Mouse (Mus musculus) bone marrow, adult 2 months (tissue): ENCODE data around the gene Arf5. TPM values are rescaled to one million over a fixed set of nuclear protein-coding genes. Genes with fewer than 3 reads are reported as not detected.

Experiments used
- H3K27ac ChIP-seq: fragments of 200-500 bp; 2 replicates; pipeline ENCODE4 v1.5.1; 2012; ENCODE audit warnings: low read depth, mild to moderate bottlenecking, control low read depth, inconsistent platforms, low read length; ENCODE audit not compliant: control insufficient read depth, poor library complexity, insufficient read depth
- H3K4me1 ChIP-seq: fragments of 200-500 bp; 2 replicates; pipeline ENCODE4 v1.6.1; 2011; ENCODE audit warnings: low read length; ENCODE audit not compliant: control insufficient read depth, insufficient read depth
- H3K4me3 ChIP-seq: fragments of 200-500 bp; replicated peaks from 2 replicates; pipeline ENCODE3; 2011; ENCODE audit warnings: mild to moderate bottlenecking, low read depth, low read length, control low read depth; ENCODE audit not compliant: control insufficient read depth
- CTCF ChIP-seq: fragments of 200-500 bp; IDR thresholded peaks from 2 replicates; pipeline ENCODE4 v1.5.1; 2011; ENCODE audit warnings: low read length, control low read depth; ENCODE audit not compliant: control insufficient read depth, insufficient read depth
- POLR2A ChIP-seq: fragments of 200-500 bp; IDR thresholded peaks from 2 replicates; pipeline ENCODE4 v1.6.1; 2011; ENCODE audit warnings: low read depth, mild to moderate bottlenecking, control low read depth, low read length, borderline replicate concordance; ENCODE audit not compliant: control insufficient read depth
- WGBS: fragments of 180-500 bp; shearing (Covaris S2); methylation state at CpG from one replicate; pipeline ENCODE4 v1.1.7; 2018; 5-methylcytosine and 5-hydroxymethylcytosine counted together
- polyA plus RNA-seq: library from polyadenylated mRNA; stranded (reverse); fragments of >200 nt; gene quantifications from 2 replicates; pipeline ENCODE4 v1.2.4, GENCODE M21; 2011; ENCODE audit warnings: low replicate concordance; ENCODE audit not compliant: missing spikeins, insufficient read depth, insufficient read length

Gene Arf5
- polyA plus RNA-seq, 1 experiment, result 529 TPM

DNA sequence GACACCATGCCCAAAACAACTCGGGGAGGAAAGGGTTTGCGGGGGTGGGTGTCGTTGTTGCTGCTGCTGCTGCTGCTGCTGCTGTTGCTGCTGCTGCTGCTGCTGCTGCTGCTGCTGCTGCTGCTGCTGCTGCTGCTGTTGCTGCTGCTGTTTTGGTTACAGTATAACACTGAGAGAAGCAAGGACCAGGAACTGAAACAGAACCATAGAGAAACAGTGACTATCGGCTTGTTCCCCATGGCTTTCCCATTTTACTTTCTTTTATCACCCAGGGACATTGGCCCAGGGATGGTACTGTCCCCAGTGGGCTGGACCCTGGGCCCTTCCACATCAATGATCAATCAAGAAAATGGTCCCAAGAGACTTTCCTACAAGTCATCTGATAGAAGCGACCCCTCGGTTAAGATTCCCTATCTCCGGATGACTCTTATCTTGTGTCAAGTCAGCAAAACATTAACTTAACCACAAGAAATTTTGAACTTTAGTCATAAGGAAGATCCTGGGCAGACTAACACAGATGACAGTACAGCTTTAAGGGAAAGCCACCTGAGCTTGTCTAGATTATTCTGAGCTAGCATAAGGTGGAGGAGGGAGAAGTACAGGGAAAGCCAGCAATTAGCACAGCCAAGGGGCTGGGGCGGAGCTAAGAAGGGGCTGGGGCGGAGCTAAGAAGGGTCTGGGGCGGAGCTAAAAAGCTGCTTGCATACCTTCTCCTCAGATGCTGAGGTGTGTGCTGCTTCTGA, 7.6 kb downstream of the Arf5 start:
- TF ChIP-seq POLR2A (no peak), CTCF (no peak)
- H3K4me3 ChIP-seq, result no peak overlapping the region
- 72% methylated on average over 10 of the region's 10 CpGs for WGBS
- no peaks in the 10 kb centered on the region for H3K4me1 ChIP-seq
- H3K27ac ChIP-seq, result no peak overlapping the region

DNA sequence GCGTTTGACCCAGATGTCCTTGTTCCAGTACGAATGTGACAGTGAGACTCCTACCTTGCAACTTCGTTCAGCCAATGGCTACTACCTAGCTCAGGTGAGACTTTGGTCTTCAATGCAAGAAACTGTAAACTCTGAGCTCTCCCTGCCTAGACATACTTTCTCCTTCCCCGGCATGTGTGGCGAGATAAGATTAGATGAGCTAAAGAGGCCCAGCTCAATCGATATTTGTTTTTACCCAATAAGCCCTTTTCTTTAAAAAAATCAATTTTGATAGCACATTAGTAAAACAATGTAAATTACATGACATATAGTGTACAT, 8.1 kb downstream of the Arf5 start:
- no peak for TF ChIP-seq CTCF
- no peak for TF ChIP-seq POLR2A
- whole genome bisulfite sequencing, result 81% methylated on average over 6 of the region's 6 CpGs
- Histone ChIP-seq H3K27ac (no peak overlapping the region), H3K4me1 (no peaks in the 10 kb centered on the region), H3K4me3 (no peak overlapping the region)

- Histone ChIP-seq H3K4me1 (no peaks in the 10 kb centered on the region), H3K4me3 (no peak overlapping the region), H3K27ac (no peak overlapping the region)
- TF ChIP-seq CTCF, result no peak
- TF ChIP-seq POLR2A, result no peak
- 79% methylated on average over 7 of the region's 7 CpGs for WGBS
Observed at GRCm38 (mm10) chr6:28447937-28448336, 24.6 kb downstream of the Arf5 start.

GRCm38 (mm10) chr6:28449253-28449652, 25.9 kb downstream of the Arf5 start, which contains the start of gene Pax4:
Pax4 (minus strand) TSS chr6:28449353.
- Histone ChIP-seq H3K27ac (no peak within 1 kb of the TSS), H3K4me3 (no peak within 1 kb of the TSS), H3K4me1 (no peaks in the 10 kb centered on the region)
- 86% methylated on average over 2 of the region's 2 CpGs for WGBS
- no peak for TF ChIP-seq CTCF

DNA sequence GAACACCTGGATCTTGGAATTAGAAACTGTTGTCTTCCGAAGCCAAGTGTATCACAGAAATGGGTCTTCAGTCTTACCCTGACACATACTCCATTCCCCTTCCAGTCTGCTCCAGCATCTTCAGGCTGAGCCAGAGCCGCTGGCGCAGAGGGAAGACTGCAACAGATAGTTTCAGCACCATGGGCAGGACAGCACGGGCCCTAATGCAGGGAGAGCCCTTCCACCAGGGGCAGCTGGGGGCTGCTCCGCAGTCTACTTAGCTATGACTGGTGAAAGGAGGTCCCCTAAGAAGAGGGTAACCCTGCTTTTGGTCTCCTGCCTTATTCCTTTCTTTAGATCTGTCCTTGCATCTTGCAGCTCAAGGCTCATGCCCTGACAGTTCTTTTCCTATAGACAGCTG, 27.1 kb downstream of the Arf5 start:
- no peak overlapping the region for H3K27ac ChIP-seq
- H3K4me3 ChIP-seq, result no peak overlapping the region
- WGBS, result 25% methylated on average over 5 of the region's 5 CpGs
- TF ChIP-seq POLR2A (no peak), CTCF (no peak)
- no peaks in the 10 kb centered on the region for H3K4me1 ChIP-seq

GRCm38 (mm10) chr6:28450977-28451376, 27.6 kb downstream of the Arf5 start:
- WGBS, result 6% methylated on average over 12 of the region's 12 CpGs
- TF ChIP-seq CTCF (no peak), POLR2A (no peak)
- no peak overlapping the region for H3K27ac ChIP-seq
- H3K4me1 ChIP-seq, result no peaks in the 10 kb centered on the region
- no peak overlapping the region for H3K4me3 ChIP-seq

GRCm38 (mm10) chr6:28459221-28459668, 35.9 kb downstream of the Arf5 start:
- TF ChIP-seq POLR2A, result no peak
- Histone ChIP-seq H3K27ac (no peak overlapping the region), H3K4me3 (no peak overlapping the region)

DNA sequence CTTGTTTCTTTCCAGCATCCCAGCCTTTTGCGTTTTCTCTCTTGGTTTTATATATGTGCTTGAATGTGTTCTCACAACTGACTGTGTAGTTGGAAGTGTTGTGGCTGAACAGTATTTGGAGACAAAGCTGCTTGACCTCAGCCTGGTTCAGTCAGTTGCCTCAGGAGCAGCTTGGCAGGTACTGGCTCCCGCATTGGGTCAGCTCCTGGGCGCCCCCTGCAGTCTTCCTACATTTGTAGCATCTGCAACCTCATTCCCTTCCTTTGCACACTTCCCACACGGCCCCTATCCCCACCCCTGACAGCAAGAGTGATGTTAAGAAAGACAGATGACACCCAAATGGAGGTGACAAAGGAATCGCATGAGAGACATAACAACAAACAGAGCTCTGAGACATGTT, 37.2 kb downstream of the Arf5 start:
- Histone ChIP-seq H3K27ac (no peak overlapping the region), H3K4me1 (peaks cover 3% of the 10 kb centered on the region), H3K4me3 (no peak overlapping the region)
- TF ChIP-seq CTCF, result peak; percentile 55; the same call in 1 of the 2 replicates
- TF ChIP-seq POLR2A, result no peak
- 6% methylated on average over 5 of the region's 5 CpGs for WGBS

More at GRCm38 (mm10) chr6:28459221-28459668, 35.9 kb downstream of the Arf5 start:
- H3K4me1 ChIP-seq, result peaks cover 3% of the 10 kb centered on the region

DNA sequence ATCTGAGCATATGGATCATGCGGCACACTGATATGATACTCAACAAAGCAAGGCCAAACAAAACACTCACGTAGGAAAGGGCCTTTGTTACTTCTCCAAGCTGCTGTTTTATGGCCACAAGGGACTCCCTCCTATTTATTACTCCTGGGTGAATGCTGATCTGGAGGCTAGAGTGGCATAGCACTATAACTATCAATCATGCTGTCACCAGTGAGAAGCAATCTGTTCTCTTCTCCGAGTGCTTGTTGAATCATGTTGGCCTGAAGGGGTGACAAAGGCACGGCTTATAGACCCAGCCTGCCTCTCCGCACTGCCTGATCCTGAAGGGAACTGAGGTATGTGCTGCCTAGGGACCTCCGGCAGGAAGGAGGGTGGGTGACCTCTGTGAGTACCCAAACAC, 41.3 kb downstream of the Arf5 start:
- H3K4me1 ChIP-seq, result no peaks in the 10 kb centered on the region
- H3K27ac ChIP-seq, result no peak overlapping the region
- TF ChIP-seq CTCF (no peak), POLR2A (no peak)
- 77% methylated on average over 6 of the region's 6 CpGs for WGBS
- no peak overlapping the region for H3K4me3 ChIP-seq
